In the genomic region with DNA sequence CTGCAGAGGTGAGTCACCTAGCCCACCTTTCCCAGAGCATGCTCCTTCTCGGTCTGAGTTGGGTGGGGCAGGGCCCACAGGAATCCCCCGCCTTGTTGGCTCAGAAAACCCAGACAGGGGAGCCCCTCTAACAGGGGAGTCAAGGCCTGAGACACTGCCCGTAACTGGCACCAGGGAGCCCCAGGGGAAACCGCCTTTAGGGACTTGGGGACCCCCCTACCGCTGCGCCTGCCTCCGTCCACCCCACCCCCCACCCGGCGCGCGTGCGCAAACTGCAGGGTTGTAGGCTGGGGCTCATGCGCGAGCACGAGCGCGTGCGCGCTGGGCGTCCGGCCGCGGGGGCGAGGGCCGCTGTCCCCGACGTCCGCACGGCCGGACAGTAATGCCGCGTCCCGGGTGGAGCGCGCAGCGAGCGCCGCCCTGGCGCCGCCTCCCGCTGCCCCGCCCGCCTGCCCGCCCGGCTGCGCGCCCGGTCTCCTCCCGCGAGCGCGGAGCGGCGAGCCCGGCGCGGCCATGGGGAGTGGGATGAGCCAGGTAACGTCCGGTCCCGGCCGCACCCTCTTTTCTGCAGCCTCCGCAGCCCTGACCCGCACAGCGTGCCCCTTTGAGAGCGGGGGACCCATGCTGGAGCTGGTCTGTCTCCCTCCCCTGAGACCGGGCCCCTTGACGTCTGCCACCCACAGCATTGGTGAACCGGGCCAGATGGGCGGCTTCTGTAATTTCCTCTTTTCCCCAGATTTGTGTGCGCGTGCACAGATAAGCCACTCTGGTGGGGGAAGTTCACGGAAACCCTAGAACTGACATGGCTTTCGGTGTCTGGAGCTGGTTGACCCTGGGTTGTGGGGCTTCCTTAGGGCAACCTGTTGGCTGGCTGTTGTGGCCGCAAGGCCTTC, we compare ENCODE assay signal across 1 mouse cellular context.
A peak's percentile ranks its signal among the peaks of the same experiment; 100 is the strongest.
TF ChIP-seq lines count a peak whose summit lies in the region.

A gene (plus strand): TSS at position 387 of the 893 bp plus-strand sequence.

TF ChIP-seq in CH12.LX, 34 proteins besides CTCF, POLR2A, EP300 and RAD21 (continued from another document):
- TF ChIP-seq CHD1 (IDR thresholded peaks at IDR 0.05; ENCODE audit: low read depth, low read length) (0 out of 2 replicates have a peak, but pooled peaks have one; percentile 45), MAZ (IDR thresholded peaks at IDR 0.05; ENCODE audit: low read depth, low read length) (peak; percentile 88; the same call in 1 of the 2 replicates), ZC3H11A (IDR thresholded peaks at IDR 0.05; ENCODE audit: low read depth, low read length) (no peak), JUN (IDR thresholded peaks at IDR 0.05; ENCODE audit: insufficient read depth, low read depth, low read length) (0 out of 2 replicates have a peak, but pooled peaks have one; percentile 27), IRF4 (IDR thresholded peaks at IDR 0.05; ENCODE audit: low read depth, low read length) (peak; percentile 90), PAX5 (IDR thresholded peaks at IDR 0.05; ENCODE audit: low read length) (no peak), ETS1 (conservative IDR thresholded peaks at IDR 0.05; ENCODE audit: low read depth, low read length) (peak; percentile 96), JUND (conservative IDR thresholded peaks at IDR 0.05; ENCODE audit: low read depth, low read length) (no peak), ZNF384 (IDR thresholded peaks at IDR 0.05; ENCODE audit: low read depth, low read length) (peak; percentile 14; the same call in 1 of the 2 replicates), USF1 (IDR thresholded peaks at IDR 0.05; ENCODE audit: low read depth, low read length) (no peak), CHD2 (IDR thresholded peaks at IDR 0.05; ENCODE audit: low read length) (peak; percentile 84), NRF1 (IDR thresholded peaks at IDR 0.05; ENCODE audit: low read depth, low read length) (peak; percentile 91), USF2 (conservative IDR thresholded peaks at IDR 0.05; ENCODE audit: low read depth, low read length) (no peak), RCOR1 (conservative IDR thresholded peaks at IDR 0.05; ENCODE audit: low read depth, low read length) (peak; percentile 72; the same call in 1 of the 2 replicates), ZMIZ1 (IDR thresholded peaks at IDR 0.05; ENCODE audit: low read depth, low read length) (peak; percentile 30), MAX (IDR thresholded peaks at IDR 0.05; ENCODE audit: low read length) (peak; percentile 73; the same call in 1 of the 2 replicates), POLR2AphosphoS2 (IDR thresholded peaks at IDR 0.05; ENCODE audit: low read depth, low read length) (peak; percentile 52; the same call in 1 of the 2 replicates)
